Mouse (Mus musculus) right cerebral cortex, adult 18-20 months (tissue): ENCODE measurements around the gene Mettl3.
"Not testable (repeated sequence)": the region's sequence is repeated elsewhere in the genome, so short reads cannot be mapped to it uniquely, and the experiment has no call there.

Experiments used
- DNase-seq: peaks from one replicate; pipeline ENCODE4 v3.0.0; 2022; ENCODE audit warnings: mixed read lengths

The Mettl3 gene

DNA sequence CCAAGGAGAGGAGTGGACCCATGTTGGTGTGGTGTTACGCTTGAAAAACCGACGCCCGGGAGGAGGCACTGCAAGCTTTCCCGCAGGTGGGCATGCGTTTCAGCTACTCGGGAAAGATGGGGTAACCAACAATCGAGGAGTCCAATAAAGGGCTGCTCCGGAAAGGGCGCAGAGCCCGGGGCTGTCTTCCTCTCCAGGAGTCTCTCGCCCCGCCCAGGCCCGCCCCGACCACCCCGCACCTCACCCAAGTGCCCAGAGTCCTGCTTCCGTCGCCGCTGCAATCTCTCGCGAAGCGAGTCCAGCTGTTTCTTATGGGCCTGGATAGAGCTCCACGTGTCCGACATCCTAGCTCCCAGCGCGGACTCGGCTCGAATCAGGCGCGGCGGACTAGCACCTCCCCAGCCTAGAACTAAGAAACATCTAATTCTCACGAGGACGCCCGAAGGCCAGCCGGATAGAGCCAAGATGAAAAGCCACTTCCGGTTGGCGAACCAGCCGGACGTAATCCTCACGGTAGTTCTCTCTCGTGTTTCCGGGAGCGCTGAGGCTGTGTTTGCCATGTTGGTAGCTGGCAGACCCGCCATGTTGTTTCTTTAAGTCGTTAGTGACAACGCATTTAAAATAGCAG lies at the start of gene Mettl3:
Gene Mettl3, minus strand, starts transcription at position 485 of the 628 bp plus-strand sequence.
- DNase-seq: peak; percentile 93

GRCm38 (mm10) chr14:52339512-52339852 lies 34.6 kb upstream of the Mettl3 start:
- no peak for DNase-seq

GRCm38 (mm10) chr14:52338751-52339511 lies 34.0 kb upstream of the Mettl3 start:
- DNase-seq: peak; percentile 77

GRCm38 (mm10) chr14:52332171-52332570 lies 27.2 kb upstream of the Mettl3 start:
- DNase-seq: no peak

DNA sequence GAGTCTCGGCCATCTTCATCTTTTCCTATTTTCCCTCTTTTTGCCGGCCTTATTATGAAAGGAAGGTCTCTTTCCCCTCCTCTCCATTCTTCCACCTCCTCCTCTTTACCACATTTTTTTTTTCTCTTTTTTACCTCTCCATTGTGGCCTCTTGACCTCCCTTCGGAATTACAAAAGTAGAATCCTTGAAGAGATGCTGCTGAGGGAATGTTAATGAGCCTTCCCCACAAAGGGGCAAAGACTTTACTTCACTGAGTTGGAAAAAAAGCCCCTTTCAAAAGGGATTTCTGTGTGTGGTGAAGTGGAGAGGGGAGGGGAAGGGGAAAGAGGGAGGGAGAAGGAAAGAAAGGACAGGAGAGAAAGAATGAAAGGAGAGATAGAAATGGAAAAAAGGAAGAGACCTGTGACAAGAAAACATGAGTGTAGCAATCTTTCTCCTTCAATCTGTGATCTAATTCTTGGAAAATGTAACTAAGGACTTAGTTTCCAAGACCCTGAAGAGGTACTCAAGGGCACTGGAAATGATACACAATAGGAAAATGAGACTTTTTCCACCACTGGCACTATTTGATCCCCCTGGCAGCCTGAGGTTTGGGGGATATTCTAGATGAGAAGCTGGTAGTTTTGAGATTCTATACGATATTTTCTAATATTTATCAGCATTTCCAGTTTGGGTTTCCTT lies 26.3 kb upstream of the Mettl3 start:
- no peak for DNase-seq

DNA sequence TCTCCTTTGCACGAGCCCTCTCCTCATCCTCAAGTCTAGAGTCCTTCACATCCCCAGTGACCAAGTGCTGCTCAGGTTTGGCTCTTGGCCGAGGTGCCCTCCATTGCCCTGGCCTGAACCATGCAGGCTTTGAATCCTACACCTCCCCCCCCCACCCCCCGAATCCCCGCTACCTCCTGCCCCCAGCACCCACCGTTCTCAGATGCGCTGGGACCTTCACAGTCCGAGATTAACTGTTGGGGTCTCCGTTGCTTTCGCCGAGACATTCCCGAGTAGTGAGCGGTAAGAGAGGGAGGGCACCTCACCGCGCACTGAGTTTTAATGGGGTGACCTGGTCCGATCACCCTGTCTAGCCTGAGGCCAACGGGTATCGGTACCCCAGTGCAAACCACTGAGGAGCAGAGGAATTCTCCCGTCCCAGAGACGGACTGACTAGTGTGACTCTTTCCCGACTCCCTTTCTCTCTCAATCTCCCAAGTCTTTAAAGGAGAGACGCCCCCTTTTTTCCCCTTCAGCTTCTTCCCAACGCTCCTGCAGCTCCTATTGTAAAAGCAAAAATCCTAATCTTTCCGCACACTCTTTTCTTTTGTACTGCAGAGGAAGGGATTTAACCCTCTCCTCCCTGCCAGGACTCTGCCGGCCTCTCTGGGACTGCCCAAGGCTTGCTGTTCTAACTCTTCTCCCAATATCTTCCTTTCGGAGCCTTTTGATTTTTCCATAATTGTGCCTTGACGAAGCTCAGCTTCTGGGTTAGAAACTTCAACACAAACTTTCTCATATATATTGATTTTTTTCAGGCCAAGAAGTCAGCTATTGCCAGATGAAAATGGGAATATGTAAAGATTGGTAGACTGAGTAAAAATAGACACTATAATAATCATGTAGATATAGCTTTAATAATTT lies 23.2 kb upstream of the Mettl3 start, which contains the start of gene Sall2:
Gene Sall2, minus strand, starts transcription at position 853 of the 903 bp plus-strand sequence.
- no peak for DNase-seq

GRCm38 (mm10) chr14:52327375-52327901 lies 22.5 kb upstream of the Mettl3 start:
- DNase-seq: no peak

DNA sequence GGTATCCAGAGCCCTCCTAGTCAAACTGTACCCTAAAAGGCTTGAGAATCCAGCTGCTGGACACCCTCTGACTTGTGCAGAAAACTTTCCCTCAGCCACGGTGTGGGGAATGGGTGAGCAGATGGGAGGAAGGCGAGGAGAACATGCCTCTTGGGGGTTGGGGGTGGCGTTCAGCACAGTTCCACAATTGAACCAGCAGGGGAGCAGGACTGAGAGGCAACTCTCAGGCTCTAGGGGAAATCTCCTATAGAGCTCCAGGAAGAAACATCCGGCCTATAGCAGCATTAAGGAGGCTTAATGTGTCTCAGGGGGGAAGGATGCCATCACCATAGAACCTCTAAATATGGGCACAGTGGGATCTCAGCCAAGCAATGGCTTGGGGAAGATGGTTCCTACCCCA lies 21.0 kb upstream of the Mettl3 start:
- DNase-seq: no peak

DNA sequence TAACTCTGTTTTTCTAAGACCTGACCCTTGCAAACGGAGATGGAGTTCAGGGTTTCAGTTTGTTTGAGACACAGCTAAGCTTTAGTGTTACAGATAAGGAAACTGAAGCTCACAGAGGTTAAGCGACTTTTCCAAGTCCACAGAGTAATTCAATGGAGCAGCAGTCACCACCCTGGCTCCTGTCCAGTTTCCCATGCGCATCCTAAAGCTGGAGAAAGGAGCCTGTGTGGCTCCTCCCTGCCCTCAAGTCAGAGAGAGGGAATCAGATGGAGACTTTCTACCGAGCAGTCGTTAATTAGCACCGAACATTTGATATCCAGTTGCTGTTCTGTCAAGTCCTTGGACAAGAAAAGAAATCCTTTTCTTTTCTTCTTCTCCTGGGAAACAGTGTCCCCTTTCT lies 14.4 kb upstream of the Mettl3 start:
- no peak for DNase-seq

DNA sequence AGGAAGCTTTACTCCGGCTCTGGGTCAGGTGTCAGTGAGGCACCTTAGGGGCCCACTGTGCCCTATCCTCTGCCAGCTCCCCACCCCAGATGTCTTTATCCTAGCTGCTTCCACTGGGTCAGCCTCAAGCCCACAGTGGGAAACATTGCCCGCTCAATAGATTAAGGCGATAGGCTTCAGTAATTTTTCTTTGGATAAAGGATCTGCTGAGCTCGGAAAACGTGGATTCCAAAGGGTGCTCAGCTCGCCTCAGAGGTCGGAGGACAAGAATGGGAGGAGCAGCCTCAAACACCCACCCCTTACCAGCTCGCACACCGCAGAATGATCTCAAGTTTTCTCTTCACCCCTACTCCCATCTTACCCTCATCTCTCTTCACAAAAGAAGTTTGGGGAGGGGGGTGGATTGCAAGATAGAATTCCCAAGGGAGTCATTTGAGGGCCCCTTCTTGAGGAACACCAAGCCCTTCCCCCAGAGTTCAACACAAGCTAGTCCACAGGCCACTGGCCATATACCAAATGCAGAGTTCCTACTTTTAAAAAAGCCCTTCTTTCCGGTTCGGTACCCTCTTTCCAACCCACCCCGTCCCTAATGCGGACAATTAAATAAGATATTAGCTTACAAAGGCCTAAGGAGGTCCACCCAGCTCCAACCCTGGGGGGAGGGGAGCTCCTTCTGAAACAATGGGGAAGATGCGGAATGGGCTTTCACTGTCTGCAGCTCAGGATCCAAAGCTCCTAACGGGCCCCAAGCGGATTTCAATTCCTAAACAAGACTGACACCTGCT lies 11.7 kb upstream of the Mettl3 start:
- no peak for DNase-seq

DNA sequence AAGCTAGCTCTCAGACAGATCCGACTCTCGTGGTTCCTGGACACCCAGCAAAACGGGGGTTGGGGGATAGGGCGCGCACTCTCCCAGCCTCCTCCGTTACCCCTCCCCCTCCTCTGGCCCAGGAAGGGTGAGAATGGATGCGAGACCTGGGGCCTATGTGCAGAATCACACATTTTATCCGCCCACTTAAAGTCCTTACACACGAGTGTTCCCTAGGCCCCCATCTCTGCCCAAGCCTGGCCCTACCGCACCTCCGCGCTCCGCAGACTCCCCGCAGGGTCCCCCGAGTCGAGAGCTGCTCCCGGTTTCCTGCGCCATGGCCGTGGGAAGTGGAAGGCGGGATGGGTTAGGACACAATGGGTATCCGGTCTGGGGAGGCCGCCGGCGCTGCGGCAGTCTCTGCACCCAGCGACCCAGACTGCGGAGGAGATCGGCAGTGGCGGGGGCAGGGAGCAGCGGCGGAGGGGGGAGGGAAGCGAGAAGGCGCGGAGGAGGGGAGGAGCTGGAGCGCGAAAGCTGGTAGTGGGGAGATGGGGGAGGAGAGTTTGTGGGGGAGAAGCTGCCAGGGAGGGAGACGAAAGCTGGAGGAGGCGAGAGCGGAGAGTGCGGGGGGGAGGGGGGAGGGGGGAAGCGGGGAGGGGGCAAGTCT lies 11.0 kb upstream of the Mettl3 start:
- peak; percentile 79 for DNase-seq

DNA sequence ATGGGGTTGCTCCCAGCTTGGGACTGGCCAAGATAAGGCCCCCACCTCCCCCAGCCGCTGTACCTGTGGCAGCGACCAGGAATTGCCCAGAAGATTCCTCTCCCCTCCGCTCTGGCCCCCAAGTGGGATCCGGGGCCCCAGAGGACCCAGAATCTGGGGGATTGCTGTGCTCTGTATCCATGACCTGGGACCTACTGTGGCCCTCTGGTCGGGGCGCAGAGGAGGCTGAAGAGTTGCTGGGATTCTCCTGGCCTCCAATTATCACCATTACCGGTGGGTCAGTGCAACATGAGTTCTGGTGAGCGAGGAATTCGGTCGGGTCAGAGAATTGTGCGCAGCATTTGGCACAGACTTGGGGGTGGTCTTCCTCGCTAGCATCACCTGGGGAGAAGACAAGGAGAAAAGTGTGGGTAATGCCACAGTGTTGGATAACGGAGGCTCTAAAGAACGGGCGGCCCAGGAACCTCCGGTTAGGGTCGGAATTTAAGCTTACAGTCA lies 10.4 kb upstream of the Mettl3 start:
- DNase-seq: no peak

DNA sequence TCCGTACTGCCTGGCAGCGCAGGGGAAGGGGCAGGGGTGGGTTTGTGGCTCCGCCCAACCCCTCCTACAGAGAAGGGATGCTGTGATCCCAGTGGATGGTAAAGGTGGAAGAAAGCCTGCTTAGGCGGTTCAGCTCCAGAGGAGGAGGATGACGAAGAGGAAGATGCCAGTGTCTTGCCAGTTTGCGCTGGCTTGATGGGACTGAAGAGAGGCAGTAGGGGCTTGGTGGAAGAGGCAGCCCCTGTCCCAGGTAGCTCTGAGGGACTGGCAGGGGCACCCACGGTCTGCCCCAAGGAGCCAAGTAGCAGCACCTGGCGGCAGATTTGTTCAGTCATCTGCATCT lies 9.9 kb upstream of the Mettl3 start:
- DNase-seq: no peak

- DNase-seq: no peak
Observed at GRCm38 (mm10) chr14:52313931-52314807, 9.2 kb upstream of the Mettl3 start.

GRCm38 (mm10) chr14:52310906-52311305 lies 6.0 kb upstream of the Mettl3 start:
- peak; percentile 39 for DNase-seq

DNA sequence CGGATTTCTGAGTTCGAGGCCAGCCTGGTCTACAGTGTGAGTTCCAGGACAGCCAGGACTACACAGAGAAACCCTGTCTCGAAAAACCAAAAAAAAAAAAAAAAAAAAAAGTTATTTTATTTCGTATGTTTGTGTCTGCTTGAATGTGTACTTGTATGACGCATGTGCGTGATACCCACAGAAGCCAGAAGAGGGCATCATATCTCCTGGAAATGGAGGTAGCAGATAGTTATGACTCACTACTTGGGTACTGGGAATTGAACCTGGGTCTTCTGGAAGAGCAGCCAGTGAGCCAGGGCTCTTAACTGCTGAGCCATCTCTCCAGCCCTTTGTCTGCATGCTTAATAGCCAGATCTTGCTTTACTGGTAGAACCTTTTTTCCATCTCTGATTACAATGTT lies 5.4 kb upstream of the Mettl3 start:
- DNase-seq: not testable (repeated sequence)

- no peak for DNase-seq
Observed at GRCm38 (mm10) chr14:52306100-52306499, 1.2 kb upstream of the Mettl3 start.

DNA sequence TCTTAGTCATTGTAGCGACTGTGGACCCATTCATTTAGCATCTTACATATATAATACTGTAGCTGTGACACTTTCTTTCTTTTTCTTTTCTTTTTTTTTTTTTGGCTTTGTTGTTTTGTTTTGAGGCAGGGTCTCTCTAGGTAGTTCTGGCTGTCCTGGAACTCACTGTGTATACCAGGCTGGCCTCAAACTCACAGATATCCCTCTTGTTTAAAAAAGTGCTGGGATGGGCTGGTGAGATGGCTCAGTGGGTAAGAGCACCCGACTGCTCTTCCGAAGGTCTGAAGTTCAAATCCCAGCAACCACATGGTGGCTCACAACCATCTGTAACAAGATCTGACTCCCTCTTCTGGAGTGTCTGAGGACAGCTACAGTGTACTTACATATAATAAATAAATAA lies 1.4 kb downstream of the Mettl3 start:
- DNase-seq: not testable (repeated sequence)

DNA sequence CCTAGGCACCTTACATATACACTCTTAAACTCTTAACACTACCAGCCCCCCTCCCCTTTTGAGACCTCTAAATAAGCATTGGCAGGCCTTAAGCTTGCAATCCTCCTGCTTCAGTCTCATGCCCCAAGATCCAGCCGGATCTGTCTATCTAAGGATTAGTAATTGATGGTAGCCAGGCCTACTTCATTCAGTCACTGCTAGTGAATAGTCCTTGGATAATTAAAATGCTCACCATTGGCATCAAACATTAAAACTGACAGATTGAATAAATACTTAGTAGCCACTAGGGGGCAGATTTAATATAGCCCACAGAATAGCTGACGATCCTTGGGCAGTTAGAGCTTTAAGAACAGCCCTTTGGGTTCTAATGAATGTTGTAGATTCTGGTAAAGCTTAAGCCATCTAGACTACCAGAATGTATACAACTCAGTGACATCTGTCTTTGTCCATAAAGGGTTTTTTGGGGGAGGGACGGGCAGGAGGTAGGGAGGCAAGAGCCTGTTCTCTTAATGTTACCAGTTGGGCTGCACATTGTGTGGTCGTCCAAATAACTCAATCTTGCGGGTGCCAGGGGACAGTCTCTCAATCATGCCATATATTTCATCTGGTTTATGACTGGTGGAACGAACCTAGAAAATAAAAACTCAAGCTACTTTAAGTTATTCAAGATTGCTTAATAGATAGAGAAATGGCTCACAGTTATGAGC lies 9.2 kb downstream of the Mettl3 start:
- no peak for DNase-seq
